Mouse (Mus musculus): ENCODE results near the gene Cit. TPM values are rescaled to one million over a fixed set of nuclear protein-coding genes. Genes with fewer than 3 reads are reported as not detected.
A peak's percentile ranks its signal among the peaks of the same experiment; 100 is the strongest.

Cit gene
- polyA plus RNA-seq, 1 experiment from 2014 or later, result 3.7 TPM

DNA sequence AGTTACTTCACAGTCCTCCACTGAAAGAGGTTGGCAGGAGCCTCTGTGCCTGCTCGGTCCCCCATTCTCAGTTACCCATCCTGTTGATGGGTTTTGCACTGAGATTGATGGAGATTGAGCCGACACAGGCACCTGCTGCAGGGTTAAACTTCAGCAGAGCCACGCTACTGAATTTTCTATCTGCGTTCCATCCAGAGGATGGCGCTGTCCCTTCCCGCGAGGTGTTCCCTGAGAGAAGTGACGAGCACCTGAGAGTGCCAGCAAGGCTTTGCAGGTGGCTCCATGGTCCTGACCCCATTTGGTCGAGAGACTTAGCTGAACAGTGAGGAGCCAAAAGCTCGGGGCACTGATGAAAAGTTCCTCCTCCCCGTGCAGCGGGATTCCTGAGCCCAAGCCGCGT lies 111.0 kb downstream of the Cit start:
- Histone ChIP-seq H3K27ac (ENCODE audit: low read depth, low read length) (no peak overlapping the region), H3K9ac (ENCODE audit: low read depth, low read length) (no peak overlapping the region), H3K4me3 (ENCODE audit: low read depth, low read length) (no peak overlapping the region), H3K4me1 (replicated peaks; ENCODE audit: control insufficient read depth, insufficient read depth, low read length) (no peaks in the 10 kb centered on the region), H3K27me3 (replicated peaks; ENCODE audit: control insufficient read depth, insufficient read depth, low read length) (no peaks in the 10 kb centered on the region), H3K4me2 (replicated peaks; ENCODE audit: low read depth) (no peak overlapping the region), H3K9me3 (ENCODE audit: control insufficient read depth) (0 out of 2 replicates have a peak, but pooled peaks cover 2% of the 10 kb centered on the region), H3K36me3 (ENCODE audit: control insufficient read depth, insufficient read depth) (peaks cover 27% of the 10 kb centered on the region)
- WGBS, result 95% methylated on average over 14 of the region's 14 CpGs
- no peak for TF ChIP-seq CTCF (IDR thresholded peaks at IDR 0.05; ENCODE audit: low read depth)
- no peak for ATAC-seq

DNA sequence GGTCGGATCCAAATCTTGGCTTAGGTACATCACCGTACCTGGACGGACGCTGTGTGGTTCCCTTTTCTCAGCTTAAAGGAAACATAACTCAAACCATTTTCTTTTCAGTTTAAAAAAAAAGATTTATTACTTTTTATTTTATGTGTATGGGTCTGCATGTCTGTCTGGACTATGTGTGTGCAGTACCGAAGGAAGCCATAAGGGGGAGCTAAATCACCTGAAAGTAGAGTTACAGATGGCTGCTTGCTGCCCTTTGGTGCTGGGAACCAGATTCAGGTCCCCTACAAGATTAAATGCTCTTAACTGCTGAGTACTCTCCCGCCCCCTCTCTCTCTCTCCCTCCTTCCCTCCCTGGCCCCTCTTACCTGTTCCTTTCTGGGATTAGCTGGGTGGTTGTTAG lies 112.1 kb downstream of the Cit start:
- 98% methylated on average over 6 of the region's 6 CpGs for WGBS
- H3K36me3 ChIP-seq (ENCODE audit: control insufficient read depth, insufficient read depth), result peaks cover 17% of the 10 kb centered on the region

DNA sequence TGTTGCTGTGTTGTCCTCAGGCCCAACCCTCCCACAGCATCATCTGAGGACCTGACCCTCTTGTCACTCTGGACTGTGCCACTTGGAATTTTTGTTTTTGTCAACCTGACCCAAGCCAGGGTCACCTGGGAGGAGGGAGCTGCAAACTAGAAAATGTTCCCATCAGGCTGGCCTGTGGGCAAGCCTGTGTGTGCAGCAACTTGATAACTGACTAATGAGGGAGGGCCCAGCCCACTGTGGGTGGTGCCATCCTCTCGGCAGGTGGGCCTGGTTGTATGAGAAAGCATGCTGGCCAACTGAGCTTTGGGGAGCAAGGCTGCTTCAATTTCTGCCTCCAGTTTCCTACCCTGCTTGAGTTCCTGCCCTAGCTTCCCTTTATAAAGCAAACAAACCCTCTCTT lies 113.3 kb downstream of the Cit start:
- TF ChIP-seq CTCF (IDR thresholded peaks at IDR 0.05; ENCODE audit: low read depth), result no peak
- Histone ChIP-seq H3K4me1 (replicated peaks; ENCODE audit: control insufficient read depth, insufficient read depth, low read length) (no peaks in the 10 kb centered on the region), H3K27ac (ENCODE audit: low read depth, low read length) (no peak overlapping the region), H3K4me2 (replicated peaks; ENCODE audit: low read depth) (no peak overlapping the region), H3K9me3 (ENCODE audit: control insufficient read depth) (0 out of 2 replicates have a peak, but pooled peaks cover 2% of the 10 kb centered on the region), H3K27me3 (replicated peaks; ENCODE audit: control insufficient read depth, insufficient read depth, low read length) (no peaks in the 10 kb centered on the region), H3K4me3 (ENCODE audit: low read depth, low read length) (no peak overlapping the region), H3K9ac (ENCODE audit: low read depth, low read length) (no peak overlapping the region), H3K36me3 (ENCODE audit: control insufficient read depth, insufficient read depth) (peaks cover 14% of the 10 kb centered on the region; the same call in 1 of the 2 replicates)
- ATAC-seq, result no peak
- WGBS, result 87% methylated on average over 1 of the region's 1 CpGs

More for the DNA sequence above, 112.1 kb downstream of the Cit start:
- no peak overlapping the region for H3K4me2 ChIP-seq (replicated peaks; ENCODE audit: low read depth)
- ATAC-seq, result no peak
- no peak overlapping the region for H3K4me3 ChIP-seq (ENCODE audit: low read depth, low read length)
- H3K4me1 ChIP-seq (replicated peaks; ENCODE audit: control insufficient read depth, insufficient read depth, low read length), result no peaks in the 10 kb centered on the region
- no peak overlapping the region for H3K9ac ChIP-seq (ENCODE audit: low read depth, low read length)
- 0 out of 2 replicates have a peak, but pooled peaks cover 2% of the 10 kb centered on the region for H3K9me3 ChIP-seq (ENCODE audit: control insufficient read depth)
- H3K27ac ChIP-seq (ENCODE audit: low read depth, low read length), result no peak overlapping the region
- no peaks in the 10 kb centered on the region for H3K27me3 ChIP-seq (replicated peaks; ENCODE audit: control insufficient read depth, insufficient read depth, low read length)
- TF ChIP-seq CTCF (IDR thresholded peaks at IDR 0.05; ENCODE audit: low read depth), result peak; percentile 8; the same call in 1 of the 2 replicates

DNA sequence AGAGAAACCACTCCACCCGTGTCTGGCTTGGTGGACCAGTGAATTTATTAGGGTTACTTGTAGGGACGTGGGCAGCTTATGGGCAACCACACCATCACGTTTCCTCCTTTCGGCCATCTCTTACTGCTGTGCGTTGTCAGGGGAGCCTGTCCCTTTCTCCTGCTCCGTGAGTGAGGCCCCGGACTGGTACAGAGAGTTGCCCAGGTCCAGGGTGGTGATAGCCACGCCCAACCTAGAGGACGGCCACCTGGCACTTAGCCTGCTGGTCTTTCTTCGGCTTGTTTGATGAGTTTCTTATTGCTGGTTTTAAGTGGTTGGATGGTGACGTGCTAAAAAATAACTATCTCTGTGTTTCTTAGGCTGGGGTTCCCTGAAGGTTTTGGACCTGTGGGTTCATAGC lies 113.7 kb downstream of the Cit start:
- H3K9me3 ChIP-seq (ENCODE audit: control insufficient read depth), result 0 out of 2 replicates have a peak, but pooled peaks cover 2% of the 10 kb centered on the region
- H3K4me2 ChIP-seq (replicated peaks; ENCODE audit: low read depth), result no peak overlapping the region
- no peak overlapping the region for H3K9ac ChIP-seq (ENCODE audit: low read depth, low read length)
- no peaks in the 10 kb centered on the region for H3K4me1 ChIP-seq (replicated peaks; ENCODE audit: control insufficient read depth, insufficient read depth, low read length)
- no peak for ATAC-seq
- peaks cover 17% of the 10 kb centered on the region; the same call in 1 of the 2 replicates for H3K36me3 ChIP-seq (ENCODE audit: control insufficient read depth, insufficient read depth)
- H3K27me3 ChIP-seq (replicated peaks; ENCODE audit: control insufficient read depth, insufficient read depth, low read length), result no peaks in the 10 kb centered on the region
- 78% methylated on average over 11 of the region's 11 CpGs for WGBS
- TF ChIP-seq CTCF (IDR thresholded peaks at IDR 0.05; ENCODE audit: low read depth), result no peak
- H3K27ac ChIP-seq (ENCODE audit: low read depth, low read length), result no peak overlapping the region
- H3K4me3 ChIP-seq (ENCODE audit: low read depth, low read length), result no peak overlapping the region

DNA sequence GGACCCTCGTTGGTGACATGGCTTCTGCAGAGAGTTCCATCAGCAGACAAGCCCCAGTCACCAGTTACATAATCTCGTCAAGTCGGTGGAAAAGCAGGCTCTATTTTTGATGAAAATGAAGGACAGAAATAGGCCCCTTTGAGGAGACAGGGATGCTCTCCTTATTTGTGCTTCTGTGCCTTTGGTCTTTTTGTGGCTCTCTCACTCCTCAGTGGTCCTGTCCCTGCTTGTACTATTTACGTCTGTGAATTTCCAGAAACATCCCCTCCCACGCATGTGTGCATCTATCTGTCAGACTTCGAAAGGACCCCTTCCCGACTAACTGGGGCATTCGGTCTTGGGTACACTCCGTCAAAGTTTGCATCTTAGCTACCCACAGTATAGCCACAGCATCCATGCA lies 116.7 kb downstream of the Cit start:
- WGBS, result 94% methylated on average over 9 of the region's 9 CpGs

DNA sequence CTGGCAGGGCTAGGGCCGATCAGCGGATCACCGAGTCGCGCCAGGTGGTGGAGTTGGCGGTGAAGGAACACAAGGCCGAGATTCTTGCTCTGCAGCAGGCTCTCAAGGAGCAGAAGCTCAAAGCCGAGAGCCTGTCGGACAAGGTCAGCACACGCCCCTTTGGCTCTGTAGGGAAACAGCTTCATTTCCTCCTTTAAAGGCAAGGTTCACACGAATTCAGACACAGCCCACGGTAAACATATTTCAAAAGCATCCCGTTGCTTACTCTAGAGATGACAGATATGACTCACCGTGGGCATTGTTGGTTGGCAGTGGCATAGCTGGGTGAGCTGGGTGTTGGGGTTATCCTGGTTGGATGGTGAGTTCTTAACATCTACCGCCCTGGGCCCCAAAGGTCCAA lies 126.2 kb downstream of the Cit start:
- no peaks in the 10 kb centered on the region for H3K9me3 ChIP-seq (ENCODE audit: control insufficient read depth)
- no peak for TF ChIP-seq CTCF (IDR thresholded peaks at IDR 0.05; ENCODE audit: low read depth)
- H3K27ac ChIP-seq (ENCODE audit: low read depth, low read length), result peak overlapping the region; percentile 50; the same call in 1 of the 2 replicates
- no peak overlapping the region for H3K4me3 ChIP-seq (ENCODE audit: low read depth, low read length)
- H3K4me2 ChIP-seq (replicated peaks; ENCODE audit: low read depth), result no peak overlapping the region
- no peaks in the 10 kb centered on the region; the same call in 1 of the 2 replicates for H3K4me1 ChIP-seq (replicated peaks; ENCODE audit: control insufficient read depth, insufficient read depth, low read length)
- peaks cover 11% of the 10 kb centered on the region; the same call in 1 of the 2 replicates for H3K36me3 ChIP-seq (ENCODE audit: control insufficient read depth, insufficient read depth)
- 48% methylated on average over 15 of the region's 15 CpGs for WGBS
- H3K9ac ChIP-seq (ENCODE audit: low read depth, low read length), result no peak overlapping the region
- H3K27me3 ChIP-seq (replicated peaks; ENCODE audit: control insufficient read depth, insufficient read depth, low read length), result no peaks in the 10 kb centered on the region
- peak; percentile 85 for ATAC-seq

More for the DNA sequence above, 116.7 kb downstream of the Cit start:
- no peak for ATAC-seq
- TF ChIP-seq CTCF (IDR thresholded peaks at IDR 0.05; ENCODE audit: low read depth), result no peak
- Histone ChIP-seq H3K9ac (ENCODE audit: low read depth, low read length) (no peak overlapping the region), H3K4me3 (ENCODE audit: low read depth, low read length) (no peak overlapping the region), H3K4me2 (replicated peaks; ENCODE audit: low read depth) (no peak overlapping the region), H3K27me3 (replicated peaks; ENCODE audit: control insufficient read depth, insufficient read depth, low read length) (no peaks in the 10 kb centered on the region), H3K4me1 (replicated peaks; ENCODE audit: control insufficient read depth, insufficient read depth, low read length) (no peaks in the 10 kb centered on the region), H3K27ac (ENCODE audit: low read depth, low read length) (no peak overlapping the region), H3K9me3 (ENCODE audit: control insufficient read depth) (0 out of 2 replicates have a peak, but pooled peaks cover 2% of the 10 kb centered on the region), H3K36me3 (ENCODE audit: control insufficient read depth, insufficient read depth) (peaks cover 8% of the 10 kb centered on the region; the same call in 1 of the 2 replicates)

Measured in intestine, postnatal 0 days (tissue).